Mouse (Mus musculus): ENCODE results near the gene 1700003F12Rik. TPM values are rescaled to one million over a fixed set of nuclear protein-coding genes. Genes with fewer than 3 reads are reported as not detected.

1700003F12Rik gene
- total RNA-seq (2018; cell fraction: chromatin; rRNA removed): 1 to 10 TPM in 13 of 26 experiments, not detected in 13; 1.5 to 4.6 (median 2.1) TPM
- 10 to 100 TPM in 10 of 26 experiments, 1 to 10 TPM in 16; 2.1 to 14.7 (median 7.7) TPM for total RNA-seq (2018; cell fraction: cytosol; rRNA removed)
- 1 to 10 TPM in 19 of 26 experiments, not detected in 7; 1.4 to 7.0 (median 2.4) TPM for total RNA-seq (2018; cell fraction: nucleus; rRNA removed)
- polyA plus RNA-seq (2018): 1.3 to 7.5 TPM (median 3.9 TPM) in 3 replicates

GRCm38 (mm10) chr2:154546711-154547110 lies at the start of gene 1700003F12Rik:
TSS of gene 1700003F12Rik (plus strand) at chr2:154547085.
- Histone ChIP-seq H3K27ac (no peak within 1 kb of the TSS), H3K4me3 (ENCODE audit: inconsistent target) (no peak within 1 kb of the TSS), H3K79me2 (ENCODE audit: inconsistent target) (no peaks in the 10 kb centered on the region), H3K36me3 (ENCODE audit: inconsistent target) (no peaks in the 10 kb centered on the region)
- 99% methylated on average over 9 of the region's 10 CpGs for WGBS (ENCODE audit: missing documents)

- Histone ChIP-seq H3K27ac (no peak overlapping the region), H3K36me3 (ENCODE audit: inconsistent target) (no peaks in the 10 kb centered on the region), H3K79me2 (ENCODE audit: inconsistent target) (peaks cover 15% of the 10 kb centered on the region; the same call in 1 of the 2 replicates), H3K4me3 (ENCODE audit: inconsistent target) (no peak overlapping the region)
- WGBS (ENCODE audit: missing documents): 86% methylated on average over 5 of the region's 5 CpGs
Observed at GRCm38 (mm10) chr2:154498571-154498970, 48.3 kb upstream of the 1700003F12Rik start.

- no peak overlapping the region for H3K4me3 ChIP-seq (ENCODE audit: inconsistent target)
- 86% methylated on average over 2 of the region's 2 CpGs for WGBS (ENCODE audit: missing documents)
- H3K36me3 ChIP-seq (ENCODE audit: inconsistent target): 0 out of 2 replicates have a peak, but pooled peaks cover under 1% of the 10 kb centered on the region
- peaks cover 13% of the 10 kb centered on the region; the same call in 1 of the 2 replicates for H3K79me2 ChIP-seq (ENCODE audit: inconsistent target)
- no peak overlapping the region for H3K27ac ChIP-seq
Observed at GRCm38 (mm10) chr2:154499717-154500247, 47.1 kb upstream of the 1700003F12Rik start.

GRCm38 (mm10) chr2:154500758-154501157 lies 46.1 kb upstream of the 1700003F12Rik start:
- H3K79me2 ChIP-seq (ENCODE audit: inconsistent target): peaks cover 8% of the 10 kb centered on the region; the same call in 1 of the 2 replicates
- peaks cover 6% of the 10 kb centered on the region; the same call in 1 of the 2 replicates for H3K36me3 ChIP-seq (ENCODE audit: inconsistent target)
- WGBS (ENCODE audit: missing documents): 97% methylated on average over 3 of the region's 3 CpGs
- H3K27ac ChIP-seq: no peak overlapping the region
- H3K4me3 ChIP-seq (ENCODE audit: inconsistent target): no peak overlapping the region

- 100% methylated on average over 2 of the region's 2 CpGs for WGBS (ENCODE audit: missing documents)
- no peak overlapping the region for H3K27ac ChIP-seq
- H3K36me3 ChIP-seq (ENCODE audit: inconsistent target): peaks cover 29% of the 10 kb centered on the region; the same call in 1 of the 2 replicates
- no peak overlapping the region for H3K4me3 ChIP-seq (ENCODE audit: inconsistent target)
- no peaks in the 10 kb centered on the region for H3K79me2 ChIP-seq (ENCODE audit: inconsistent target)
Observed at GRCm38 (mm10) chr2:154507076-154507475, 39.8 kb upstream of the 1700003F12Rik start.

GRCm38 (mm10) chr2:154507566-154508283 lies 39.2 kb upstream of the 1700003F12Rik start:
- WGBS (ENCODE audit: missing documents): 70% methylated on average over 9 of the region's 9 CpGs
- Histone ChIP-seq H3K79me2 (ENCODE audit: inconsistent target) (no peaks in the 10 kb centered on the region), H3K36me3 (ENCODE audit: inconsistent target) (peaks cover 29% of the 10 kb centered on the region; the same call in 1 of the 2 replicates), H3K27ac (no peak overlapping the region), H3K4me3 (ENCODE audit: inconsistent target) (no peak overlapping the region)

- Histone ChIP-seq H3K27ac (no peak overlapping the region), H3K4me3 (ENCODE audit: inconsistent target) (no peak overlapping the region), H3K79me2 (ENCODE audit: inconsistent target) (no peaks in the 10 kb centered on the region), H3K36me3 (ENCODE audit: inconsistent target) (peaks cover 29% of the 10 kb centered on the region; the same call in 1 of the 2 replicates)
- WGBS (ENCODE audit: missing documents): 91% methylated on average over 4 of the region's 4 CpGs
Observed at GRCm38 (mm10) chr2:154508450-154508849, 38.4 kb upstream of the 1700003F12Rik start.

- WGBS (ENCODE audit: missing documents): 90% methylated on average over 3 of the region's 3 CpGs
- Histone ChIP-seq H3K27ac (no peak overlapping the region), H3K36me3 (ENCODE audit: inconsistent target) (peaks cover 25% of the 10 kb centered on the region; the same call in 1 of the 2 replicates), H3K4me3 (ENCODE audit: inconsistent target) (no peak overlapping the region), H3K79me2 (ENCODE audit: inconsistent target) (no peaks in the 10 kb centered on the region)
Observed at GRCm38 (mm10) chr2:154510141-154510540, 36.7 kb upstream of the 1700003F12Rik start.

- H3K36me3 ChIP-seq (ENCODE audit: inconsistent target): 0 out of 2 replicates have a peak, but pooled peaks cover 9% of the 10 kb centered on the region
- 83% methylated on average over 2 of the region's 3 CpGs for WGBS (ENCODE audit: missing documents)
- H3K27ac ChIP-seq: no peak overlapping the region
- H3K4me3 ChIP-seq (ENCODE audit: inconsistent target): no peak overlapping the region
- H3K79me2 ChIP-seq (ENCODE audit: inconsistent target): no peaks in the 10 kb centered on the region
Observed at GRCm38 (mm10) chr2:154516944-154517343, 29.9 kb upstream of the 1700003F12Rik start.

- Histone ChIP-seq H3K79me2 (ENCODE audit: inconsistent target) (no peaks in the 10 kb centered on the region), H3K27ac (no peak overlapping the region), H3K36me3 (ENCODE audit: inconsistent target) (0 out of 2 replicates have a peak, but pooled peaks cover 9% of the 10 kb centered on the region), H3K4me3 (ENCODE audit: inconsistent target) (no peak overlapping the region)
- WGBS (ENCODE audit: missing documents): 93% methylated on average over 5 of the region's 5 CpGs
Observed at GRCm38 (mm10) chr2:154517424-154517823, 29.5 kb upstream of the 1700003F12Rik start.

- H3K27ac ChIP-seq: no peak overlapping the region
- H3K4me3 ChIP-seq (ENCODE audit: inconsistent target): no peak overlapping the region
- no peaks in the 10 kb centered on the region for H3K79me2 ChIP-seq (ENCODE audit: inconsistent target)
- H3K36me3 ChIP-seq (ENCODE audit: inconsistent target): peaks cover 29% of the 10 kb centered on the region
Observed at GRCm38 (mm10) chr2:154521449-154521848, 25.4 kb upstream of the 1700003F12Rik start.

GRCm38 (mm10) chr2:154522334-154522733 lies 24.6 kb upstream of the 1700003F12Rik start:
- Histone ChIP-seq H3K79me2 (ENCODE audit: inconsistent target) (no peaks in the 10 kb centered on the region), H3K36me3 (ENCODE audit: inconsistent target) (peaks cover 29% of the 10 kb centered on the region), H3K4me3 (ENCODE audit: inconsistent target) (no peak overlapping the region), H3K27ac (no peak overlapping the region)
- 91% methylated on average over 5 of the region's 5 CpGs for WGBS (ENCODE audit: missing documents)

- H3K4me3 ChIP-seq (ENCODE audit: inconsistent target): no peak overlapping the region
- no peaks in the 10 kb centered on the region for H3K79me2 ChIP-seq (ENCODE audit: inconsistent target)
- H3K27ac ChIP-seq: no peak overlapping the region
- H3K36me3 ChIP-seq (ENCODE audit: inconsistent target): peaks cover 30% of the 10 kb centered on the region
- WGBS (ENCODE audit: missing documents): 97% methylated on average over 2 of the region's 2 CpGs
Observed at GRCm38 (mm10) chr2:154525285-154525684, 21.6 kb upstream of the 1700003F12Rik start.

GRCm38 (mm10) chr2:154526531-154526930 lies 20.4 kb upstream of the 1700003F12Rik start:
- Histone ChIP-seq H3K27ac (no peak overlapping the region), H3K79me2 (ENCODE audit: inconsistent target) (no peaks in the 10 kb centered on the region), H3K36me3 (ENCODE audit: inconsistent target) (peaks cover 38% of the 10 kb centered on the region), H3K4me3 (ENCODE audit: inconsistent target) (no peak overlapping the region)
- 83% methylated on average over 2 of the region's 3 CpGs for WGBS (ENCODE audit: missing documents)

GRCm38 (mm10) chr2:154532888-154533287 lies 14.0 kb upstream of the 1700003F12Rik start:
- H3K79me2 ChIP-seq (ENCODE audit: inconsistent target): no peaks in the 10 kb centered on the region
- no peak overlapping the region for H3K27ac ChIP-seq
- WGBS (ENCODE audit: missing documents): 95% methylated on average over 3 of the region's 3 CpGs
- peaks cover 50% of the 10 kb centered on the region for H3K36me3 ChIP-seq (ENCODE audit: inconsistent target)
- no peak overlapping the region for H3K4me3 ChIP-seq (ENCODE audit: inconsistent target)
